Mouse (Mus musculus) 416B (cell line): ENCODE measurements at regions not wholly inside any gene's neighbourhood (a gene's known extent, or its start where the extent isn't known, plus 50 kb on each side); places are given as distances from the start of the nearest gene placed in this dataset.
"Not testable (repeated sequence)": the region's sequence is repeated elsewhere in the genome, so short reads cannot be mapped to it uniquely, and the experiment has no call there.

Experiments used
- DNase-seq: peaks from one replicate; pipeline ENCODE4 v3.0.0; 2011; ENCODE audit warnings: low read depth

GRCm38 (mm10) chr4:93579343-93579742, 244.0 kb upstream of the Tusc1 start:
- DNase-seq: no peak

- DNase-seq: no peak
Observed at GRCm38 (mm10) chr4:93567487-93568259, 232.4 kb upstream of the Tusc1 start.

DNA sequence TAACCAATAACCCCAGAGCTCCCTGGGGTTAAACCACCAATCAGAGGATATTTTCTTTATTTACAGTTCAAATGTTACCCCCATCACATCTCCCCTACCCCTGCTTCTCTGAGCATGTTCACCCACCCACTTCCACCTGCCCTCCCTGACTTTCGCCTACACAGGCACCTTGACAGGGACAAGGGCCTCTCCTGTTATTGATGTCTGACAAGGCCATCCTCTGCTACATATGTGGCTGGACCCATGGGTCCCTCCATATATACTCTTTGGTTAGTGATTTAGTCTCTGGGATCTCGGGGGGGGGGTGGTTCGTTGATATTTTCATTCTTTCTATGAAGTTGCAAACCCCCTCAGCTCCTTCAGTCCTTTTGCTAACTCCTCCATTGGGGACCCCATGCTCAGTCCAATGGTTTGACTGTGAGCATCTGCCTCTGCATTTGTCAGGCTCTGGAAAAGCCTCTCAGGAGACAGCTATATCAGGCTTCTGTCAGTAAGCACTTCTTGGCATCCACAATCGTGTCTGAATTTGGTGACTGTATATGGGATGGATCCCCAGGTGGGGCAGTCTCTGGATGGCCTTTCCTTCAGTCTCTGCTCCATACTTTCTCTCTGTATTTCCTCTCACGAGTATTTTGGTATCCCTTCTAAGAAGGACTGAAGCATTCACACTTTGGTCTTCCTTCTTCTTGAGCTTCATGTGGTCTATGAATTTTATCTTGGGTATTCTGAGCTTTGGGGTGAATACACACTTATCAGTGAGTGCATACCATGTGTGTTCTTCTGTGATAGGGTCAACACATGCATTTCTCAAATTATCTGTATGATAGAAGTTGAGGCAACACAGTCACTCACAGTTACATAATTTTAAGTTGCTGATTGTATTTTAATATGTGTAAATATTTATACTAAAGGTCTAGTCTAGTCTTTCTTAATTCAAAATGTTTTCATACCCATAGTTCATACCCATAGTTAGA, 220.8 kb upstream of the Tusc1 start:
- DNase-seq: no peak

DNA sequence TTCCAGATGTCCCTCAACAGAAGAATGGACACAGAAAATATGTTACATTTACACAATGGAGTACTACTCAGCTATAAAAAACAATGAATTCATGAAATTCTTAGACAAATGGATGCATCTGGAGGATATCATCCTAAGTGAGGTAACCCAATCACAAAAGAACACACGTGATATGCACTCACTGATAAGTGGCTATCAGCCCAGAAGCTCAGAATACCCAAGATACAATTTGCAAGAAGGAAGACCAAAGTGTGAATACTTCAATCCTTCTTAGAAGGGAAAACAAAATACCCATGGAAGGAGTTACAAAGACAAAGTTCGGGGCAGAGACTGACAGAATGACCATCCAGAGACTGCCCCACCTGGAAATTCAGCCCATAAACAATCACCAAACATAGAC, 219.9 kb upstream of the Tusc1 start:
- DNase-seq: not testable (repeated sequence)

DNA sequence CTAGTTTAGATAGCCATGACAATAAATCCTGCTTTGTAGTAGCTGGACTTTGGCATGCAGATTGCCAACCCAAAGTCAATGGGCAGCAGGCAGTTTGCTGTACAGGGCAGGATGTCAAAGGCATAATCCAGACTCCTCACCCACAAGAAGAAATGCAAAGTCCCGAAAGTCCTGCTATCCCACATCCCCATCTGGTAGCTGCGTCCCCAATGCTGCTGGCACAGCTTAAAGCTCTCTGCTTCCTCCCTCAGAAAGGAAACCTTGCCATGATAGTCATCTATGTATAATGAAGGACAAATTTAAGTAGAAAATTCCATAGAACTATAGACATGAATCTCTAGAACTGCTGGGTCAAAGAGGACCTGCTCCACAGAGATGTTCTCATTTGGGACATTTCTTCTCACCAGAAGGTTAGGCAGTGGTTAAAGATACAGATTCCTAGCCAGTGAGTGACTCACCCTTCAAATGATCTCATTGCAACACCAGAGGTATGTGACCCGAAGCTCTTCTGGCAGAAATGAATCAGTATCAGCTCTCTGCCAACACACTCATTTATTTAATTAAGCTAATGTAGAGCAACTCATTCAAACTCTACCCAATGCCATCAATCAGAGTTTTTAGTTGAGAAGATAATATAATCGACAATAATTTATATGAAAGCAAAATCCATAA, 217.3 kb upstream of the Tusc1 start:
- DNase-seq: peak; percentile 20

DNA sequence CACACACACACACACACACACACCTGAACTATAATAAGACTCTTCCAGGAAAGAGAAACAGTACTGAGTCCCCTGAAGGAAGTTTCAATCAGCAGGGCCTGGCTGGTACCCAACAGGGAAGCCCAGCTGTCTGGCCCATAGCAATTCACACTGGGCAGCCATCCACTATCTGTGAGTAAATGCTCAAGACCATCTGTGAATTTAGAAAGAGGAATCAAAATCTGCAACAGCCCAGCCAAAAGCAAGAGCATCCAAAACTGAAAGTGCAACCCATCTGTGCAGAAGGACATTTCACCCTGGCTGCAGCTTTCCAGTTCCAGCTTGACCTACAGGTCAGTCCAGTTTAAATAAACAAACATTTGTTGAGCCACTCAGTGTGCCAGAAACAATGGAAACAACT, 215.8 kb upstream of the Tusc1 start:
- no peak for DNase-seq

DNA sequence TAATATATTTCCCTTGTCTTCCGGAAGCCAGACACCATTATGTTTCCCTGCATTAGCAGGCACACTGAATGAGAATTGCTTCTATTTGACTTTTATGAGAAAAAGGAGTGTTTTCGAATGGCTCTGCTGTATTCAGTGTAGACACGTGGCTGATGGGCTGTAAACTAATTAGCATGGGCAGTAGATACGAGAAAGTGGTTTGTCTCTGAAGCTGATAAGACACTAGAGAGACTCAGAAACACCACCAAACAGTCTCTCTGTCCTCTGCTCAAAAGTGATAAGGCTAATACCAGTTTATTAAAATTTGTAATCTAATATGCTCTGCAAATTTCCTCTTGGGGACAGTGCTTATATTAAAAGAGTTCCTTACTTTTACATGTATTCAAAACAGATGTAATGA, 205.3 kb upstream of the Tusc1 start:
- no peak for DNase-seq

DNA sequence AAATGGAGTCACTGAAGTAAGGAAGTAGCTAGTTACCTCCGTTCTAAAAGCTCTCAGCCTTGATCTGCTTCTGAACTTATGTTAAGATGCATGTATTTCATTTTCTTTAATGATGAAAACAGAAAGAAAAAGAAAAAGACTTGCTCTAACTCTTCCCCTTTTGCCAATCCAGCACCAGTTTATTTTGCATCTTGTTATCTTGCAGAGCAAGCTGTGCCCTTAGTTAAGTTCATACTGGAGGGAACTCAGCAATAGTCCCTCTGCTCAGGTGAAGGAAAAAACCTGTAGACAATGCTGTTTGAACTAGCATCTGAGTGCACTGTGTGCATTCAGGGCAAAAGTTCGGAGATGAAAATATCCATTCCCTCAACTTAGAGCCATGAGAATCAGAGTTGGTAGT, 192.1 kb upstream of the Tusc1 start:
- no peak for DNase-seq

DNA sequence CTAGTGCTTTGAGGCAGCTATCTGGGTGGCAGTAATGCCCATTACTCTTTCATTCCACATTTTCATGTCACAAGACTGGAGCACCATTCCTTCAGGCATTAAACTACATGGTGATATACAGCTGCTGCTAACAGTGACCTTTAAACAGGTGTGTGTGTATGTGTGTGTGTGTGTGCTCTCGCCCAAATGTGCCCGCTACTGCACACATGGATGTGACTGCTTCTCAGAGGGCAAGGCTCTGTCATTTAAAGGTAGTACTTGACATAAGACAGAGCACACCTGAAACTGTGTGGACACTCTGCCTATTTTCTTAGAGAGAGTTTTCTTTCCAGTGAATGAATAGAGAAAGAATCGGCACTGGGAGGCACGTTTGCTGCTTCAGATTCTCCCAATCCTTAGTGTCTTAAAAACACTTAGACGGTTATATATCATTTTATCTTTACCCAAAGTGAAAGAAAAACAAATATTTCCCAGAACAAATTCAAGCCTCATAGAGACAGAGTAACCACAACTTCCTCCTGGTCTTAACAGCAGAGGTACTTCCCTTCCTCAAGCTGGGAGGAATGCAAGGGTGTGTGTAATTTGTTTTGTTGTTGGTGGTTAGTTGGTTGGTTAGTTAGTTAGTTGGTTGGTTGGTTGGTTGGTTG, 185.3 kb upstream of the Tusc1 start:
- peak; percentile 78 for DNase-seq

- DNase-seq: no peak
Observed at GRCm38 (mm10) chr4:93518925-93519324, 183.6 kb upstream of the Tusc1 start.

- DNase-seq: no peak
Observed at GRCm38 (mm10) chr4:93510771-93511170, 175.5 kb upstream of the Tusc1 start.

- peak; percentile 6 for DNase-seq
Observed at GRCm38 (mm10) chr4:93496871-93497270, 161.6 kb upstream of the Tusc1 start.

GRCm38 (mm10) chr4:93494319-93494718, 159.0 kb upstream of the Tusc1 start:
- DNase-seq: no peak

- DNase-seq: no peak
Observed at GRCm38 (mm10) chr4:93493905-93494304, 158.6 kb upstream of the Tusc1 start.

DNA sequence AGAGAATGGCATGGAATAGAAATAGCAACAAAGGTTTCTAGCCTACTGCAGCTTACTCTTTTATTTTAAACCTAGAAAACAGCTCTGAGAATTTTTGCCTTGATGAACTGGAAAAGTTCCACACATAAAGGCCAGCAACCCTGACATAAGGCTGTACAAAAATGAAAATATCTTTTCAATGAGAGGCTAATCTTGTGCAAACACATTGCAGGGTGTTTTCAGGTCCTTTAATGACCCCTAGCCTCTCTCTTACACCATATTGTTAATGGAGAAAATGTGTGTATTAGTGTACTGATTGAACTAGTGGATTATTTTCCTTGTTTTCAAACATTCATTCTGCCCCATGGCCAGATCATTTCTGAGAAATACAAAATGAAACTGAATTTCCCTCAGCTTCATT, 158.0 kb upstream of the Tusc1 start:
- DNase-seq: no peak

- DNase-seq: no peak
Observed at GRCm38 (mm10) chr4:93488570-93488969, 153.3 kb upstream of the Tusc1 start.

DNA sequence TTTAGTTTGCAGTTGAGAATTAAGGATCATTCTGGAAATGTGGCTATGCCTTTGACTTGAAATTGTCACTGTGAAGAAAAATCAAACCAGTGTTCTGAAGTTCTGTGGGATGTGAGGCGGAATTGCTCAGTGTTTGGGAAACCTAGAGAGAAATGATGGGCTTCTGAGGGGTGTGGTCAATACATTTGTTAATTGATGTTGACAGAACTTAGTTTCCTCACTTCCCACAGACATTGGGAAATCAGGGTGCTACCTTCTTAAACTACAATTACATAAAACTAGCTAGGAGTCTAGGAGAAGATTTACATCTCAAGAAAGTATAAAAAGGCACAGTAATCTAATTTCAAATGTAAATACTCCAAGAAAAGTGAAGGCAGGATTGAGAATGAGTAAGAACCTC, 151.1 kb upstream of the Tusc1 start:
- no peak for DNase-seq

- peak; percentile 42 for DNase-seq
Observed at GRCm38 (mm10) chr4:93481247-93481646, 145.9 kb upstream of the Tusc1 start.

- no peak for DNase-seq
Observed at GRCm38 (mm10) chr4:93477189-93477767, 142.0 kb upstream of the Tusc1 start.

- DNase-seq: no peak
Observed at GRCm38 (mm10) chr4:93467998-93468397, 132.7 kb upstream of the Tusc1 start.

- DNase-seq: no peak
Observed at GRCm38 (mm10) chr4:93467424-93467823, 132.1 kb upstream of the Tusc1 start.

DNA sequence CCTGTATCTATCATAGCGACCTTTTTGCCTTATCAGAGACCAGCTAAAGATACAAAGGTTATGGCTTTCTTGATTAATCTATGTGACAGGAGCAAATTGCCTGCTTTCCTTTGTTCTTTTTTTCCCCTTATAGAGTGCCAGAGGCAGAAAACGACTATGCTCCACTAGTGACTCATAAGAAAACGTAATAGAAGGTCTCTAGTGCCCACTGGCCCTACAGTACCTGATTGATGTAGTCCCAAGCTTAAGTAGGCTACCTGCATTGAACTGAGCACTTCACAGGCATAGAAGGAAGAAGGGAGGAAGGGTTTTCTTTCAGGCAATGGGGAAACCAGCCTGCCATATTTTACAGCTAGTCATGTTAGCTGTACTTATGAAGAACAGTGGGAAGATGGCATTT, 116.0 kb upstream of the Tusc1 start:
- no peak for DNase-seq
